Mouse (Mus musculus) adrenal gland, adult 10 weeks (tissue): ENCODE results near the gene Tmem120a. TPM values are rescaled to one million over a fixed set of nuclear protein-coding genes. Genes with fewer than 3 reads are reported as not detected.

ENCODE experiments used
- polyA plus RNA-seq: library from polyadenylated mRNA; stranded (reverse); fragments of 350-450 nt; fragmentation: Illumina TruSeq; extraction: RNeasy Lipid Tissue Mini Kit (QIAGEN cat#74804); gene quantifications from one replicate; pipeline ENCODE4 v1.2.3, GENCODE M21; 2014; ENCODE audit warnings: low read depth, low replicate concordance

The Tmem120a gene
- 5.4 TPM for polyA plus RNA-seq

GRCm38 (mm10) chr5:135743741-135744609, at the start of gene Tmem120a:
Tmem120a (minus strand) TSS chr5:135744448.

GRCm38 (mm10) chr5:135778471-135779445, 34.5 kb upstream of the Tmem120a start, which contains the start of gene Mdh2:
Mdh2 (plus strand) TSS chr5:135778480.

GRCm38 (mm10) chr5:135777796-135778470, 33.7 kb upstream of the Tmem120a start, which contains the start of gene Styxl1:
Styxl1 (minus strand) TSS chr5:135778385.

Other genes starting within 250 kb of the Tmem120a start
- gene Hip1, start 199.3 kb downstream of the Tmem120a start, polyA plus RNA-seq = 12.9 TPM
- gene Ccl26, start 180.9 kb downstream of the Tmem120a start, polyA plus RNA-seq = not detected
- gene Ccl24, start 171.4 kb downstream of the Tmem120a start, polyA plus RNA-seq = 0.47 TPM
- 15.9 TPM for gene Rhbdd2, start 111.8 kb downstream of the Tmem120a start, polyA plus RNA-seq
- gene Por, start 74.4 kb downstream of the Tmem120a start, polyA plus RNA-seq = 76.4 TPM
- gene Styxl1, start 33.9 kb upstream of the Tmem120a start, polyA plus RNA-seq = not detected
- 43.1 TPM for gene Mdh2, start 34.0 kb upstream of the Tmem120a start, polyA plus RNA-seq
- 0.23 TPM for gene Srrm3, start 62.4 kb upstream of the Tmem120a start, polyA plus RNA-seq
- 0.99 TPM for gene Hspb1, start 143.5 kb upstream of the Tmem120a start, polyA plus RNA-seq
- 368 TPM for gene Ywhag, start 190.2 kb upstream of the Tmem120a start, polyA plus RNA-seq
- 1.4 TPM for gene Ssc4d, start 230.1 kb upstream of the Tmem120a start, polyA plus RNA-seq
- gene Zp3, start 235.7 kb upstream of the Tmem120a start, polyA plus RNA-seq = not detected